Mouse (Mus musculus): ENCODE results near the gene Nfe2l1.
A peak's percentile ranks its signal among the peaks of the same experiment; 100 is the strongest.
"Not testable (repeated sequence)": the region's sequence is repeated elsewhere in the genome, so short reads cannot be mapped to it uniquely, and the experiment has no call there.

The Nfe2l1 gene

DNA sequence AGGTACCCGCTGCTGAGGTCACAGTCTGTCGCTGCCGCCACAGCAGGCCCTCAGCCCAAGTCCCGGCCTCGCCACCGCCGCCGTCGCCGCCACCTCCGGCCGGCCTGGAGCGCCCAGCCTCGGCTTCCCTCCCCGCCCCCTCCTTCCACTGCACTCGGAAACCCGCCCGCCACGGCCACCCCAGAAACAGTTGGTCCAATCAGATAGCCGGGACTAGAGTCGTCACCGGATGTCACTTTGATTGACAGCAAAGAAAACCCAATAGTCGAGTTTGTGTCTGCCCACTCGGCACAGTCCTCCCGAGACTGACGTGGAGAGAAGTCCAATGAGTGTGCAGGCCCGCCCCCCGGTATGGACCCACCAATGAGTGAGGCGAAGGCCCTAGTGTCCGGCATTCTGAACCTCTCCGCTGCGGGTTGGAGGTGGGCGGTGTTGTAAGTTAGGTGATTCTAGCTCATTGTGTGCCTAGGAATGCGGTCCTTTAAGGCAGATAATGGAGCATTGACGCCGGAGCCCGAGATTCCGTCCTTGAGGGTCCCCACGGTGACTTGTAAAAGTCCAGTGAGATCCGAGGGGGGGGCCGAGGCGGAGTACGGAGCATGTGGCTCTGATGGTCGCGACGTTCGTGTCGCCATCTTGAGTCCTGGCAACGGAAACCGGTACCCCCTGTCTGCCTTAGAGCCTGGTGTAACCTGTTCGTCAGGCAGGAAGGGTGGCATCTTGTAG, at the start of gene Nfe2l1:
TSS of gene Nfe2l1 (minus strand) at position 156 of the 726 bp plus-strand sequence.
- peak; percentile 100 for DNase-seq

DNA sequence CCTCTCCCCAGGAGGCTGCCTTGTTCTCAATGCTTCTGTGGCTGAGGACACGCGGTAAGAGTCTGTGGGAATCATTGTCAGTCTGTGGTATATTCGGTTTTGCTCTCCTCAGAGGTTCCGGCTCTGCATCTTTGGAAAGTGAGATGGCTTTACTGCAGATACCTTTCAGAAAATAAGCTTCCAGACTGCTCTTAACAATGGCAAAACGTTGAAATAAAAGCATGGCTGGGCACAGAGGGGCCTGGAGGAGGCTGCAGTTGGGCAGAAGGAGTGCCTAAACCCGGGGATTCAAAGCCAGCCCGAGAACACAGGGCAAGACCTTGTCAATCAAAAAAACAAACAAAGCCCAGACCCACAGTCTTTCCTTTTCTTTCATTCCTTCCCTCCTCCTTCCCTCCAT, 49.6 kb upstream of the Nfe2l1 start:
- DNase-seq: no peak

DNA sequence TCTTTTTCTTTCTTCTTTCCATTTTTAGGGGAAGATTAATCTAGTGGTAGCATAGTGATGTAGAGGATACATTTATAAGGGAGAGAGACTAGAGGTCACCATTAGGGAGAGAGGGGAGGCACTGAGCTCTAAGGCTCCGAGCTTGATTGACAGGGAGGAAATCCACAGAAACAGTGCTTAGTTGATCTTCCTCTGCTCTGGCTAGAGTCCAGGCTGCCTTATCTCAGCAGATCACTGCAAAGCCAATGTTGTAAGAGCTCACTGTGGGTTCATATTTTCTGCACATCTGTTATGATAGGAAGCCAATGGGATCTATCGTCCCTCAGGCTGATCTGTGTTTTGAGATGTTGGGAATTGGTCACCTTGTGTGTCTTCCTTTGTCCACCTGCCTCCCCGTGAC, 48.9 kb upstream of the Nfe2l1 start:
- no peak for DNase-seq

DNA sequence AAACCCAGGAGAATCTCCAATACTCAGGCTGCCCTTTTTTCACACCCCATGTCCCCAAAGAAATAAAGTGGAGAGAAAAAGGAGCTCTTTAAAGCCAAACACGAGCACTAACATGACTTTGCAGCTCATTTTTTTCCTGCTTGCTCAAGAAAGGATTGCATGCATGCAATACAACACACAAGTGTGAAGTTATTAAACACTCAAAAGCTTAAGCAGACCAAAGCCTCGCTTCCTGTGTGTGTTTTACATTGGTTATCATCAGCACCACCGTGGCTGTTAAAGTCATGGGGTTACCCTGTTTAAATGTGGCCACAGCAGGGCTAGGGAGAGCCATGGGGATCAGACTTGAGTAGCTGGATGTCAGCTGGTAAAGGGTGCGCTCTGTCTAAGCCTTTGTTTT, 47.3 kb upstream of the Nfe2l1 start:
- no peak for DNase-seq

DNA sequence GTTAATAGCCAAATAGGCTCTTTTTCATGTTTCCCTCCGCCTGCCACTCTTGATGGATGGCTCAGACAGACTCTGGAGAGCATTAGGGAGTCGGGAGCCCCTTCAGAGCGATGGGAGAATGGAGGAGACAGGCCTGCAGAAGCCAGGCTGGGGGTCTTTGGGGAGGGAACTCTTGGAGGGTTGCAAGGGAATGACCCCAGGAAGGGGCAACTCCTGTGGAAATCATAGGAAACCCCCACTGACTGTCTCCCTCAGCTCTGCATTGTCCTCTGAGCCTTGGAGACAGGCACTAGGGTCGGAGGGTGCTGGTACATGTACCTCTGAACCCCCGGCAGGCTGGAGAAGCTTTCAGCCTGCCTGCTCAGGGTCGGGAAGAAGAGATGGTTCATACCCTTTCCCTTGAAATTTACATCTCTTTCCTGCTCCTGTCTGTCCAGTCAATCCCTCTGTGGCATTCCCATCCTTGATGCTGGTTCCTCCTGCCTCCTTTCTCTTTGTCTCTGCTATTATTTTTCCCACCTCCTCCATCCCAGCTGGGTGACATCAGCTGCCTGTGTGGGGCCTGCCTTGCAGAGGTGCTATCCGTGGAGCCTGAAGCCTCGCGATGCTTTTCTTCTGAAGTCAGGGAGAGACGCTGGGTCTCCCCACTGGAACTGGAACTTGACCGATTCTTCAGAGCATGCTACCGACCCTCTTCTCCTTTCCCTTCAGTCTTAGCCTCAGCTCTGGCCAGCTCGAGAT, 46.7 kb upstream of the Nfe2l1 start:
- no peak for DNase-seq

DNA sequence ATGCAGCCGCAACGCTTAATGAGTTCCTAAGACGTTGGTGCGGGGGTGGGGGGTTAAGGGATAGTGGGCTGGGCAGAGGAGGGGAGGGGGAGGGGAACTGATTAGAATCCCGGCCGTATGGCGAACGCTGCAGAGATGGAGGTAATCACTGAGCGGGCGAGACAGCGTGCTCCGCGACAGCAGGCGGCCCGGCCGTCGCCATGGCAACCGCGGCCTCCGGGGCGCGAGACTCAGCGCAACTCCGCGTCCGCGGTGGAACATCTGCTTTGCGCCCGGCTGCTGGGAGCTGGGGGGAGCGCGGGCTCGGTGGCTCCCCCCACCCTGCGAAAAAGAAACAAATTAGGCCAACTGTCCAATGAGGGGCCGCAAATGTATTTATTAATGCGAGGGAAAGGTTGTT, 46.0 kb upstream of the Nfe2l1 start:
- no peak for DNase-seq

DNA sequence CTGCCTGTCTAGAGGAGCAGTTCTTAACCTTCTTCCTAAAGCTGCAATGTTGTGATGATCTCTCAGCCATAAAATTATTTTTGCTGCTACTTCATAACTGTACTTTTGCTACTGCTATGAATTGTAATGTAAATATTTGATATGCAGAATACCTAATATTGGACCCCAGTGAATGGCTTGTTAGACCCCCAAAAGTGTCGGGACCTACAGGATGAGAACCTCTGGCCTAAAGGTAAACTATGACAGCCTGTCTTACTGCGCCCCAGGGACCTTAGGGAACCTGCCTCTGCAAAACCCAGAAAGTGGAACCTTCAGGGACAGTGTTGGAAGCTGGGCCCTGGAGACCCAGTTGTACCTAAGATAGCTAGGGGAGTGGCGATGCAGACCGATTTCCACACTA, 45.5 kb upstream of the Nfe2l1 start:
- no peak for DNase-seq

DNA sequence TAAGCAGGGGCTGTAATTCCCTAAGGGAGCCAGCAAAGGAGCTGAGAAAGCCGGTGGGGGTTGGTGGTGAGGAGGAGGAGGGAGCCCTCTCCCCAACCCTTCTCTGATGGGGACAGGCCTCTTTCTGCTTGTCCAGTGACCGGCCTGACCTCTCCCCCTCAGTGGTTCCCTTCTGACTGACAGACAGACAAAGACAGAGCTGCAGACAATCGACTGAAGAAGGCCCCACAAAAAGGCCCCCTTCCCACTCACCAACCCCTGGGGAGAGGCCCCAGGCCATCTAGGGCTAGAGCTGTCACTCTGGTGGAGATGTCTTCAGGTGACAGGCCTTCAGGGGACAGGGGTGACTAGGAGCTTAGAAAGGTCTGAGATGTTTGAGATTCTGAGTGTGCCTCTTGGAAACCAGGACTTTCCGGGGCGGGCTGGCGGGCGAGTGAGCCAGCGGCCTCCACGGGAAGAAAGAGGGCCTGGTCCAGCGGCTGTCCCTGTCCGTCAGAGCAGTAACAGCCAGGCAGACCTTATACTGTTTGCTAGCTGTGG, 43.9 kb upstream of the Nfe2l1 start:
- DNase-seq: no peak

DNA sequence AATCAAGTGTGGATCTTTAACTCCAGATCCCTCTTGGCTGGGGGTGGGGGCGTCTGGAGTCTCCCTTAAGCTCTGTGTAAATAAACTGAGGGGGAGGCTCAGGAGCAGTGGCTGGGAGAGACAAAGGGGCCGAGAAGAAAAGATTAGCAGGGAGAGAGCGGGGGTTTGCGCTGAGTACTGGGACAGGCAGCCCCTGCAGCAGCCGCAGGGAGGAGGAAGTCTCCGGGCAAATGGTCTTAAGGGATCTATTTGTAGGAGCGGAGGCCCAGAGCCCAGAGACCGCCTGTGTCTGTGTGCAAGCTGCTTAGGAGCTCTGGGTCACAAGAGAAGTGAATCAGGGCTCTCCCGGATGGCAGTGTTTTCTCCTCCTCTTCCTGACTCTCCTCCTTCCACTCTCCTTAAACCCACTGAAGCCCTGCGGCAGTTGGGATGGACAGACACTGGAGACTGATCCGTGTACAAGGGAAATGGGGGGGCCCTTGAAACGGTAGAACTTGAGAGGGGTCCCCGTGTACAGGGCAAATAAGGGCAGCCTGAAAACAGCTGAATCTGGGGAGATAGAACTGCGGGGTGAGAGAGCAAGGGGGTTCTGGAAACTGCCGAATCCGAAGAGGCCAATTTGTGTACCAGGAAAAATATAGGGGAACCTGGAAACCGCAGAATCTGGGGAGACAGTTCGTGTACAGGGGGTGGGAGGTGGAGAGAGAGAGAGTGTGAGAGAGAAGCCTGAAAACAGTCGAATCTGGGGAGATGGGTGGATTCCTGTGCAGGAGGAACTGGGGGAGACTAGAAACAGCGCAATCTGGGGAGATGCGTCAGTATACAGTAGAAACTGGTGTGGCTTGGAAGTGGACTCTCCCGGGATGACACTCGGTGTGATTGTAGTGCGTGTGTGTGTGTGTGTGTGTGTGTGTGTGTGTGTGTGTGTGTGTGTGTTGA, 42.9 kb upstream of the Nfe2l1 start:
- no peak for DNase-seq

DNA sequence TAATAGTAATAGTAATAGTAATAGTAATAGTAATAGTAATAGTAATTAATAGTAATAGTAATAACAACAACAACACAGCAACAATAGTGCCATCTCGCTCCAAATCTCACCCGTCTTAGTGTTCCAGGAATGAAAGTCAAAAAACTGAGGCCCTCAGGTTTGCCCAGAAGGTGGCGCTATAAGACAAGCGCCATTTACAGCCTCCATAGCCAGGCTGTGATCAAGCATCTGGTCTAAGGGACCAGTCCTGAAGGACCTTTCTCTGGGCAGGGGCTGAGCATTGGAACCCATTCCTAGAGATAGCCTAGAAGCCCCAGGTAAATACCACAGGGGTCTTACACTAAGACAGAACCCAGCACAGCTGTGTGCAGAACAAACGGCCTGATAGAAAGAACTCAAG, 37.4 kb upstream of the Nfe2l1 start:
- DNase-seq: peak; percentile 54

DNA sequence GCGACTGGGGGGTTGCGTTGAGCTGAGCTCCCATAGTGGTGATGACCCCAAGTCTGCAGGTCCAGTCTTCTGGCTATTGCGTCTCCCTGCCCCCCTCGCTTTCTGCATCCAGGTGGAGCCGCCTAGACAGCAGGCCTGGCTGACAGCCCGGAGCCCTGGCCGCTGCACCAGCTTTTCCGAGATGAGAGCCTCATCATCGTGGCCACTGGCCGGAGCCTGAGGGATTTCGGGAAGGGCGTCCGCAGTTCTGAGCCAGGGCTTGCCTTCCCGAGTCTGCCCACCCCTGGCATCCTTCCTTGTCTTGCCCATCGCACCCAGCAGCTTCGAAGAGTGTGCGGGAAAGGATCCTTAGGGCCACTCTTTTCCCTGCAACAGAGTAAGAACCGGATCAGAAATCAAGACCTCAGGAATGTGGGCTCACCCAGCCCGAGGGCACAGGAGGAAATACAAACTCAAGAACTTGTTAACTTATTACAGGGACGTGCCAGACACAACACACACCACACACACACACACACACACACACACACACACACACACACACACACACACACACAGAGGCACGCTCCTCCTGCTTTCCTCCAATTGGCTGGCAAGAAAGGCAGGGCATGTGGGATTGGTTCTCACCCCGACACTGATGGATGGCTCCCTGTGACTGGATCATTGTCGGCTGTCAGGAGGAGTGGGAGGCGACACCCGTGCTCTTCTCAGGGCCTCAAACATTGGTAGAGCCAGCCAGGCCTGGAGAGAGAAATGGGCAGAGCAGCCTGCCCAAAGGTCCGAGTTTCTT, 33.6 kb upstream of the Nfe2l1 start:
- peak; percentile 81 for DNase-seq

DNA sequence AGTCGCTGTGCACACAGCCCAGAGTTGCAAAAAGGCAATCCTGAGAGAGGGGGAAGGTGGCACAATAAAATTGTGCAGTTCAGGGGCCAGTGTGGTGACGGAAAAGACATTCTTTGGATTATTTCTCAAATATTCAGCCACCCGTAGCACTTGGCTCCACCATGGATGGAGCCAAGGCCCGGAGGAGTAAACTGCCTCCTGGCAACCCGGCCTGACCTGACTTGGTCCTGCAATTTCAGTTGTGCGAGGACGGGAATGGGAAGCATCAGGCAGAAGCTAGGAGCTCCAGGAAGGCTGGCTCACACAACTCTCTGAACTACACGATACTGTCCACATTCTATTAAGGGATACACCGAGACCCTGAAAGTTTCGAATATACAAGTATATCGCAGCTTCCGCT, 32.8 kb upstream of the Nfe2l1 start:
- DNase-seq: peak; percentile 34

DNA sequence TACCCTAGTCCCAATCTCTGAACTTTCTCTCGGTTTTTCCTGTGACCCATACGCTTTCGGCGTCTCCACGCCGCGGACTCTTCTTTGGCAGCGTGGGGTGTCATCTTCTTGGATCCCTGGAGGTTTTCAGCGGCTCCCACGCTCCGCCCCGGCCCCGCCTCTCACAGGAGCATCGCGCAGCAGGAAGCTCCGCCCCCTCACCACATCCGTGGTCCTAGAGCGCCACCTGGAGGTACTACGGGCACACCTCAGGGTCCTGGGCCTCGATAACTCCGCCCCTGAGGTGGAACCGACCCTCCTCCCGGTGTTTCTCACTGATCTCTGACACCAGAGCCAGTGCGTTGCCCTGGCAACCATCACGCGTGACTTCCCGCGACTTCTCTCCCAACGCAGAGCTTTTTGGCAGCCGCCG, 32.1 kb upstream of the Nfe2l1 start:
- DNase-seq: peak; percentile 96

DNA sequence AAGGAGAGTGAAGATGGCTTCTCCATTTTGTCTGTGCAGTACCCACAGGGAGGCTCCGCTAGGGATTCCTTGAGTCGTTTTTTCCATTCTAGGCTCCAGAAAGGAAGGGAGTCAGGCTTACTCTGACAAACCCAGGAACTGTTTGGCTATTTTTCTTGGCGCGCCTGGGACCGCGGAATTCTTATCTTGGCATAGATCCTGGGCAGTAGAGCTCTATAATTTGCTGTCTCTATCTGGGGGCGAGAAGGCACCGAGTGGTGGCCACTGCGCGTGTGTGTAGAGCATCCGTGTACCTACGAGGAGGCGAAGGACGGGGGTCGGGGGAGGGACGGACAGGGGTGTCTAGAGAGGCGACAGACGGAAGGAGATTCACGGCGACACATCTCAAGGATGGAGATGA, 31.7 kb upstream of the Nfe2l1 start:
- peak; percentile 66 for DNase-seq

DNA sequence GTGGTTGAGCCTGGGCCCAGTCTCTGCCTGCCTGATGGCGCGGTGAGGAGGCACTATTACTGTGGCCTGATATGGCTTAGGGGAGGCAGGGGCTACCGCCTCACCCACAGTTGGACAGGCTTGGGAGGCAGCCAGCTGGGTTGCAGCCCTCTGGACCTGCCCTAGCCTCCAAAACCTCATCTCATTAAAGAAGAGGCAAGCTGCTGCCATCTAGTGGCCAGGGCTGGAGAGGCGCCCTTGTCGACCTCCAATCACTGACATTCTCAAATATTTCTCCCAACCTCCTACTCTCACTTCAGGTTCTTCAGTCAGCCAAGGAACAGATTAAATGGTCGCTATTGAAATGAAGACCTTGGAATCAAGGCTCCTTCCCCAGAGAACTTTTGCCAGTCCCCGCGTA, 30.8 kb upstream of the Nfe2l1 start:
- DNase-seq: peak; percentile 78

DNA sequence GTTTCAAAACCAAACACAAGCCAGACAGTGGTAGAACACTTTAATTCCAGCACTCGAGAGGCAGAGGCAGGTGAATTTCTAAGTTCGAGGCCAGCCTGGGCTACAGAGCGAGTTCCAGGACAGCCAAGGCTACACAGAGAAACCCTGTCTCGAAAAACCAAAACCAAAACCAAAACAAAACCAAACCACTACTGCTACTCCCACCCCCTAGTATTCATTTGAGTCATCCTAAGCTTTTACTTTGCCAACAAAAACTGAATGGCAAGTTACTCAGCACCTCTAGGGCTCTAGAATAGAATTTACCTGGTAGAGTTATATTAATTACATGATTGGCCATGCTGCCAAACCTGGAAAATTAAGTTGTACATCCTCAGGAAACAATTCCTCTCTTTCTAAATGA, 29.9 kb upstream of the Nfe2l1 start:
- DNase-seq: no peak

DNA sequence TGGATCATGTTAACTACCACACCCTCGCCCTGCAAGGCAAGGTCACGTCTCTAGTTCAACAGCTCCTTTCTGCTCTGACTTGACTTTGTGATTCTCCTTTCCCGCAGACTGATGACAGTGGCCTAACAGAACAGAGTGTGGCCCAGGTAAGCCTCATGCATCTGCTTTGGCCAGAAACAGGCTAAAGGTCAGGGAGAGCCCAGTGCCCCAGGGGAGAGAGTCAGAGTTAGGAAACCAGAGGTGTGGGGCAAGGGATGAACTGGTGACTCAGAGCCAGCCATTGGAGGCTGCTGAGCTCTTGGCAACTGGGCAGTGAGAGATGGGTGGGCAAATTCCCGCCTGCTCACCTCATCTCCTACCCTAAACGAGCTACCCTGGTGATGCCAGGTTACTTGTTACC, 27.7 kb upstream of the Nfe2l1 start:
- no peak for DNase-seq

DNA sequence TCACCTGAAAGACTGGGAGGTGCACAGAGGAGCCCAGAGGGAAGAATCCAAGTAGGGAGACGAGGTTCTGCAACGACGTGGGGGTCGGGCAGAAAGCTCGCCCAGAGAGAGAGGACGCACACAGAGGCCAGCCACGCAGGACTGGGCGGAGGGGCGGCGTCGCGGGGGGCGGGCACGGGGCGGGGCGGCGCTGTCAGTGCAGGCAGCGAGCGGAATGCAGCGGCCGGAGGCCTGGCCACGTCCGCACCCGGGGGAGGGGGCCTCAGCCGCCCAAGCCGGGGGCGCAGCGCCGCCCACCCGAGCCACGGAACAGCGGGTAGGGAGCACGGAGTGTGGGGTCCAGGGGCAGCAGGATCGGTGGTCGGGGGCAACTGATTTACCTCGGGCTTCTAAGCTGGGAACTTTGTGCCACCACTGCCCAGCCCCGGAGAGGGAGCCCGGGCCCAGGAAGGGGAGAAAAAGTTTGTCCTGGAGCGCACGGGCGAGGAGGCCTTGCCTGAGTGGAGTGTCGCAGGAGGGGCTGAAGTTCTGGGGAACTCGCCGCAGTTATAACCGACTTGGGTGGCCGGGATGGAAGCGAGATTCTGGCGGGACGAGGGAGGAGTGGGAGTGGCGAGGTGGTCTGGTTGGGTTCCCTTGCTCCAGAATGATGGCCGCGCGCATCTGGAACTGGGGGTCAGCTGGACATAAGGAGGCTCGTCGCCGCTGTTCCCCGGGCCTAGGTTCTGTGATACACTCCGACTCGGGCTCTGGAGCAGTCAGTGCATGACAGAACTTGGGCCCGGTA, 20.1 kb upstream of the Nfe2l1 start, which contains the start of gene Copz2:
TSS of gene Copz2 (plus strand) at position 190 of the 787 bp plus-strand sequence.
- peak; percentile 34 for DNase-seq

DNA sequence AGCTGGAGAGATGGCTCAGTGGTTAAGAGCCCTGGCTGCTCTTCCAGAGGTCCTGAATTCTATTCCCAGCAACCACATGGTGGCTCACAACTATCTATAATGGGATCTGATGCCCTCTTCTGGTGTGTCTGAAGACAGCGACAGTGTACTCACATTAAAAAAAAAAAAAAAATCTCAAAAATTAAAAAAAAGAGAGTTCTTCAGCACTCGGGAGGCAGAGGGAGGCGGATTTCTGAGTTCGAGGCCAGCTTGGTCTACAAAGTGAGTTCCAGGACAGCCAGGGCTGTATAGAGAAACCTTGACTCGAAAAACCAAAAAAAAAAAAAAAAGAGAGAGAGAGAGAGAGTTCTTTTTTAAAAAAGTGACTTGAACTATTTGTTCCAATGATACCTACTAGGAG, 19.4 kb upstream of the Nfe2l1 start:
- DNase-seq: not testable (repeated sequence)

DNA sequence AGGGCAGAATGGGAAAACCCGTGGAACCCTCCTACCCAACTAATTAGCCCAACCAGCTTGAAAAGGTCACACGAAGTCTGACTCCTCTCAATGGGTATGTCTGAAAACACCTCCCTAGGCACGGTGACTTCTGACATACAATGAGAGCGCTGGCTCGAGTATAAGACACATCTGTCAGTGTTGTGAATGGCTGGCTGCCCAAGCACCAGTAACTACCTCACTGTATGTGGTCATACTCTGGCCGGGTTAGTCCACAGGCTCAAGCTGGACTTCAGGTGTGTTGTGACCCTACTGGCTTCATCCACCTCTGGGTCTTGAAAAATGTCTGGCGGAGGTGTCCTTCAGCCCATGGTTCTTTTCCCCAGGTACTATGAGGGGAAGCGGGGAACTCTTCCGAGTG, 18.9 kb upstream of the Nfe2l1 start:
- DNase-seq: no peak

DNA sequence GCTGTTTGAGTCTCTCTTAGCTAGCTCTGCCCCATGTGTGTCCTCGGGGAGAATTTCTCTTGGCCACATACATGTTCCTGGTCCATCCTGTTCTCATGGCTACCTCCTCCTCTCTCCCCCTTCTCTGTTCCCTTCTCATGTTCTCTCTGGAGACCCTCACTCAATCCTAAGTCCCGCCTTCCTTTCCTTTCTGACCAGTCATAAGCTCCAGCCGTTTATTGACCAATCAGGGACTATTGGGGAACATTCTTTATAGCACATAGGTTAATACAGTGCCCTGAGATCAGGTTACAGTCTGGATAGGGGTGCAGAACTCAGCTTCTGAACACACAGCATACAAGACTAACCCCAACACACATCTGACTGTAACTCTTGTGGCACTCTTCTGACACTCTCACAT, 17.5 kb upstream of the Nfe2l1 start:
- no peak for DNase-seq

All from kidney, adult 11 months (tissue).